Mouse (Mus musculus) layer of hippocampus, adult 2 months (tissue): ENCODE results near the gene Ptprg. TPM values are rescaled to one million over a fixed set of nuclear protein-coding genes. Genes with fewer than 3 reads are reported as not detected.

ENCODE experiments used
- DNase-seq, 2 experiments: peaks; one replicate each; pipeline ENCODE4 v3.0.0; 2022; ENCODE audit warnings: low spot score in 2 of 2
- H3K27ac ChIP-seq: fragments of 200-600 bp; 2 replicates; pipeline ENCODE4 v1.8.1; 2022
- H3K4me3 ChIP-seq: fragments of 200-600 bp; 2 replicates; pipeline ENCODE4 v1.8.1; 2022; ENCODE audit warnings: mild to moderate bottlenecking
- CTCF ChIP-seq: fragments of 200-600 bp; conservative IDR thresholded peaks from 2 replicates; pipeline ENCODE4 v1.8.1; 2022; ENCODE audit warnings: antibody characterized with exemption, mild to moderate bottlenecking, moderate library complexity
- total RNA-seq, 2 experiments: library from RNA; stranded (reverse); gene quantifications; 2 replicates each; pipeline ENCODE4 v1.2.3; 2021

Gene Ptprg
- total RNA-seq, 2 experiments from 2014 or later, result 106 to 112 TPM

DNA sequence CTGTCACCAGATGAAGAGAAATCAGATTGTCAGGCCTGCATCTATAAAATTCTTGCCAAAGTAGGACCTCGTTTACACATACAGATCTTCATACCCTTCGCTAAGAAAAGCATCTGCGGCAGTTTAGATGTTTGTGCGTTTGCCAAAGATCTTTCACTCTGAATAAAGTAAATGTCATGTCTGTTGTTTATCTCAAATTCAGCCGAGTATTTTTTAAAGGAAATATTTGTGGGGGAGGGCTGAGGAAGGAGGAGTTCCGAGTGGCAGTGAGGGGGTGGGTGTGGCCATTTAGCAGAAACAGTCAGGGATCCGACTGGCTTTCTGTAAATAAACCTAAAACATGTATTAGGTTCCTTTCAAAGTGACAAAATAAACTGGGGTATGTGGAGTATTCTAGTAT is 645.4 kb downstream of the Ptprg start:
- no peak for DNase-seq
- Histone ChIP-seq H3K4me3 (no peak overlapping the region), H3K27ac (no peak overlapping the region)
- no peak for TF ChIP-seq CTCF

GRCm38 (mm10) chr14:12199956-12200950 is 646.9 kb downstream of the Ptprg start:
- H3K27ac ChIP-seq, result no peak overlapping the region
- no peak for DNase-seq
- TF ChIP-seq CTCF, result no peak

GRCm38 (mm10) chr14:12202214-12202613 is 648.9 kb downstream of the Ptprg start:
- no peak for TF ChIP-seq CTCF
- no peak for DNase-seq
- H3K4me3 ChIP-seq, result no peak overlapping the region

More at GRCm38 (mm10) chr14:12199956-12200950, 646.9 kb downstream of the Ptprg start:
- H3K4me3 ChIP-seq, result no peak overlapping the region

GRCm38 (mm10) chr14:12203081-12203480 is 649.7 kb downstream of the Ptprg start:
- H3K4me3 ChIP-seq, result no peak overlapping the region
- DNase-seq, result no peak
- TF ChIP-seq CTCF, result no peak
- H3K27ac ChIP-seq, result no peak overlapping the region

More at GRCm38 (mm10) chr14:12202214-12202613, 648.9 kb downstream of the Ptprg start:
- no peak overlapping the region for H3K27ac ChIP-seq

- H3K4me3 ChIP-seq, result no peak overlapping the region
- DNase-seq, result no peak
- no peak overlapping the region for H3K27ac ChIP-seq
- TF ChIP-seq CTCF, result no peak
Observed at GRCm38 (mm10) chr14:12206138-12206537, 652.8 kb downstream of the Ptprg start.

GRCm38 (mm10) chr14:12208554-12208953 is 655.2 kb downstream of the Ptprg start:
- no peak overlapping the region for H3K27ac ChIP-seq
- no peak overlapping the region for H3K4me3 ChIP-seq
- peak in 1 of 2 experiments; percentile 30 for DNase-seq
- peak; percentile 83 for TF ChIP-seq CTCF

DNA sequence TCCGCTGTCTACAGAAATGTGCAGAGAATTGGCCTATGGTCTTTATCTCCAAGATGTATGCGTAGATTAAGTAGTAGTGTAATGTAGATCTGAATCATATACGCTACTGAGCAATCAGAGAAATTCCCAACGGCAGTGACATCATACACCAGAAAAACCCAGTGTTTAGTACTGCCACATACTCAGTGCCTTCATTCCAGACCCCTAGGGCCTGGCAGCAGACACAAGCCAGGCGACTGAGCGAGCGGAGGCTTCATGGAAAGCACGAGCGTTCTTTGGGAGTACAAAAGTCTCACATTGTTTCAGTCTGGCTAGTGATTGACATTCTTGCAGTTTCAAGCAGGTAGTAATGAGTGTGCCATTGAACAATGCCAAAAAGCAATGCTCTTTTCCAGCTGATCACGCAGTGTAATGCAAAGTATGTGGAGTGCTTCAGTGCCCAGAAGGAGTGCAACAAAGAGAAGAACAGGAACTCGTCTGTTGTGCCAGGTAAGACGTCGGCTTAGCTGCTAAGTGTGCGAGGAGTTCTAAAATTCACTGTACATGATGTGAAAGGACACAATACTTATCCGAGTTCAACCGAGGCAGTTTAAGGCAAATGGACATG is 665.3 kb downstream of the Ptprg start:
- DNase-seq, result no peak
- no peak overlapping the region for H3K4me3 ChIP-seq
- no peak for TF ChIP-seq CTCF
- no peak overlapping the region for H3K27ac ChIP-seq

DNA sequence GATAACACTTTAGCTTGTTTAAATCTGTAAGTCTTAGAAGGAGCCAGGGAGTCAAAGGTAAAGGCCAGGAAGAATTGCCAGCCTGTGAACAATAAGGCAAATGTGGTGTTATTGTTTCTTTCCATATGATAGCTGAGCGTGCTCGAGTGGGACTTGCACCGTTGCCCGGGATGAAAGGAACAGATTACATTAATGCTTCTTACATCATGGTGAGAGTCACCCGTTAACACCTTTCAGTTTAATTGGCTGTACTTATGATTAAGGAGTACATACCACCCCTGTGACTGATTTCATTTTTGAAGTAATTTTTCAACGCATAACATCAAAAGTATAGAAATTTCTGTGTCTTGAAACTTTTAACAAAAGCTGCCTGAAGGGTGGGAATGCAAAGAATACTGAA is 666.5 kb downstream of the Ptprg start:
- Histone ChIP-seq H3K4me3 (no peak overlapping the region), H3K27ac (no peak overlapping the region)
- no peak for DNase-seq
- no peak for TF ChIP-seq CTCF

DNA sequence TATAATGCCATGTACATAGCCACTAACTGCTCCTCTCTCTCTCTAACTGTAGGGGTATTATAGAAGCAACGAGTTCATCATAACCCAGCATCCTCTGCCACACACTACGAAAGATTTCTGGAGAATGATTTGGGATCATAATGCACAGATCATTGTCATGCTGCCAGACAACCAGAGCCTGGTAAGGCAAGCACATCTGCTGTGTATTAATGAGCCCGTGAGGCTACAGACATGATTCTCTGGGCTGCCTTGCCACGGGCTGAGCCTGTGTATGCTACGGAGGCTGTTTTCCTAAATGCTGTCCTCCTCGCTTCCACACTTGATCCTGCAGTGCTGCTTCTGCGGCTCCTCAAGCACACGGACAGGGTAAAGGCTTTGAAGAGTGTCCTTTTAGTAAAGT is 667.2 kb downstream of the Ptprg start:
- no peak overlapping the region for H3K4me3 ChIP-seq
- TF ChIP-seq CTCF, result no peak
- 0 out of 2 replicates have a peak overlapping the region, but pooled peaks have one; percentile 7 for H3K27ac ChIP-seq
- DNase-seq, result peak; percentile 28 to 32

GRCm38 (mm10) chr14:12221571-12221970 is 668.2 kb downstream of the Ptprg start:
- Histone ChIP-seq H3K4me3 (no peak overlapping the region), H3K27ac (no peak overlapping the region)
- no peak for TF ChIP-seq CTCF
- DNase-seq, result no peak

DNA sequence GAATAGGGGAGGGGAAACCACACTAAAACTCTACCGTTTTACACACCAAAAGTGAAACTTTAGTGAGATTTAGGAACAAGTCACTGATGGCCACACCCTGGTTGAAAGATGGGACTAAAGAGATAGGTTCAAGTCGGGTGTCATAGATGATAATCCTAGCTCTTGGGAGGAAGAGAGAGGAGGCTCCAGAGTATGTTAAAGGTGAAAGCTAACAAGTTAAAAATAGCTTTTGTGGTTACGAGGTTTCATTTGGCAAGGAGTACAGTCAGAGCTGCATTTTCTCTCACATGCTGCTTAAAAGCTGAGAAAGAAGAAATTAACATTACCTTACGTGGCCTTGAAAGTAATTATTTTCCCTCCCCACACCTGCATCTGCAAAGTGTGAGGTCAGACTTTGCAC is 690.4 kb downstream of the Ptprg start:
- no peak for DNase-seq
- Histone ChIP-seq H3K27ac (no peak overlapping the region), H3K4me3 (no peak overlapping the region)
- no peak for TF ChIP-seq CTCF

GRCm38 (mm10) chr14:12276031-12276430 is 722.7 kb downstream of the Ptprg start:
- TF ChIP-seq CTCF, result no peak

GRCm38 (mm10) chr14:12283641-12284040 is 730.3 kb downstream of the Ptprg start, which contains the start of gene Gm49355:
Gm49355 (plus strand) TSS chr14:12283976.
- no peak for TF ChIP-seq CTCF
- Histone ChIP-seq H3K4me3 (peak within 1 kb of the TSS; percentile 69), H3K27ac (peak within 1 kb of the TSS; percentile 94)
- no peak for DNase-seq

More at GRCm38 (mm10) chr14:12276031-12276430, 722.7 kb downstream of the Ptprg start:
- no peak overlapping the region for H3K4me3 ChIP-seq
- H3K27ac ChIP-seq, result no peak overlapping the region
- no peak for DNase-seq
